Mouse (Mus musculus): ENCODE measurements around the gene Slc5a6.

GRCm38 (mm10) chr5:31047848-31048762, 619 bp downstream of the Slc5a6 start, which contains the start of gene Atraid:
- no peak for TF ChIP-seq TAL1 (IDR thresholded peaks at IDR 0.05; ENCODE audit: low read length)
- no peak for TF ChIP-seq GATA1 (IDR thresholded peaks at IDR 0.05; ENCODE audit: low read length)
